Mouse (Mus musculus) urinary bladder, postnatal 36 days (tissue): ENCODE data around the gene 1110059E24Rik.
"Not testable (repeated sequence)": the region's sequence is repeated elsewhere in the genome, so short reads cannot be mapped to it uniquely, and the experiment has no call there.

Source experiments
- DNase-seq, 2 experiments: peaks; one replicate each; pipeline ENCODE4 v3.0.0; 2022; ENCODE audit warnings: low spot score in 2 of 2, mixed read lengths in 1 of 2

1110059E24Rik gene

DNA sequence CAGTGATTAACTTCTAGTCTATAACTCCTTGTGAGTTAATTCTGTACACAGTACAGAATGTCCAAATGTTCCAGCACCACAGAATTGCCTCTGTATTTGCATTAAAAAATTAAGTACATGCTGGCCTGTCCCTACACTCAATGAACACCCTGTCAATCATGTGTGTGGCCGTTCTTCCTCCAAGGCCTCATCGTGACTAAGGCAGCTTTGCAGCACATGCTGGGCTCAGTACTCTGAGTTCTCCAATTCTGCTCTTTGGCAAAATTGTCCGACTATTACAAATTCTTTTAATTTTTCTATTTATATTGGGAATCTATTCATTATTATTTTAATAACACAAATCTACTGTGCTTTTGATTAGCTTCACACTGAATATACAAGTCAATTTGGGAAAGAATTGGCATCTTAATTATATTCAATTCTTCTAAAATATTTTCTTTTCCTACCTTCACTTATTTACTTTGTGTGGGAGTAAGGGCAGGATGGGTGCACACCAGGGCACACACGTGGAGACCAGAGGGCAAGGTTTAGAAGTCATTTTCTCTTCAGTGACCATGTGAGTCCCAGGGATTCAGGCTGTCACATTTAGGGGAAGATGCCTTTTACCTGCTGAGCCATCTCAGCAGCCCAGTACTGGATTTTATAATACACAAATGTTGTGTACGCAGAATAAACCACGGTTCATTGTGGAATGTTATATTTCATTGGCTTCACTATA lies 26.3 kb downstream of the 1110059E24Rik start:
- no peak for DNase-seq

DNA sequence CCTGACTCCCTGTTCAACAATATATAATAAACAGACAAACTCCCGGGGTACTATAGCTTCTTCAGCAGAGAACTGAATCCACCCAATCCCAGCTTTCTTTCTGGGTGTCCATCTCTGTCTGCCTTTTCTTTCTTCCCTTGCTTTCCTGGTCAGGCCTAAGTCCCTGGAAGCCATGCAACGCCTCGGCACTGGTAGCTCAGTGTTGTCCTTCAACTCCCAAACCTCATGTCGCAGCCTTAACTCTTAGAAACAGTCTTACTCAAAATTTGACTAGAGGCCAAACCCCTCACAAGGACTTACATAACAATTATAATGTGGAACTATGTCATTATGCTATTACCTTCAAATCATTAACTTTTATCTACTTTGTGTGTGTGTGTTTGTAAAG lies 28.6 kb downstream of the 1110059E24Rik start:
- no peak for DNase-seq

DNA sequence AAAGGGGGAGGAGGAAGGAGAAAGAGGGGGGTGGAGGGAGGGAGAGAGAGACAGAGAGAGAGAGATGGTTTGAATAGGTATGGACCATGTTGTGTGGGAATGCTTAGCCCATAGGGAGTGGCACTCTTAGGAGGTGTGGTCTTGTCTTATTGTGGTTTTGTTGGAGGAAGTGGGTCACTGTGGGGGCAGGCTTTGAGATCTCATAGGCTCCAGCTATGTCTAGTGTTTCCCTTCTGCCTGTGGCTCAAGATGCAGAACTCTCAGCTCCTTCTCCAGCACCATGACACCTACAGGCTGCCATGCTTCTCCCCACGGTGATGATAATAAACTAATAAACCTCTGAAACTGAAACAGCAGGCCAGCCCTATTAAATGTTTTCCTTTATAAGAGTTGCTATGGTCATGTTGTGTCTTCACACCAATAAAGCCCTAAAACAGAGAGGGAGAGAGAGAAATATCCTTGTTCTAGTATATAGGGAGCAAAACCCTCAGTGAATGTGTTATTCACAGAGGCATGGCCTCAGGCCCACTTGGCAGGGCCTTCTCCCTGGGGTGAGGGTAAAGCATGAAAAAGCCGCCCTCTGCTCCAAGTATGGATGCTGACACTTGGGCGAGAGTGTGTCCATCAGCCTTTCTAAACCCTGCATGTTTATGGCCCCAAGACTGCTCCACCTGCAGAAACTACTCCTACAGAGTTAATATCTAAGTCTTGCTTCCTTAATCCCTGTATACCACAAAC lies 29.2 kb downstream of the 1110059E24Rik start:
- peak in 1 of 2 experiments; percentile 27 for DNase-seq

DNA sequence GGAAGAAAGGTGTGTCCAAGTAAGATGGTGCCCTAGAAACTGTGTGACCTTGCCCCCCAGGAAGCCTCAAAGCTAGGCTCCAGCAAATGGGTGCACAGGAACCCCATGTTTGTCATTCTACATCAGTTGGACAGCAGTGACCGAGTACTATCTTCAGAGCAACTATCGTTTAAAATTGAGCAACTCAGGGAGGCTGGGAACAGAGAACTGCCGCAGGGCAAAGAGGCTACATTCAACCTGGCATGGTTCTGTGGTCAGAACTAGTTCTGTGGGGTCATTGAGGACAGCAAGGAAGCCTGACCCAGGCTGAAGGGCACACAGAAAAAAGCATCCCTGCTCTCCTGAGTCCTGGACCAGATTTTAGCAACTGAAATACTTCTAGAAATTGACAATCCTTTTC lies 37.0 kb downstream of the 1110059E24Rik start:
- DNase-seq, result no peak

DNA sequence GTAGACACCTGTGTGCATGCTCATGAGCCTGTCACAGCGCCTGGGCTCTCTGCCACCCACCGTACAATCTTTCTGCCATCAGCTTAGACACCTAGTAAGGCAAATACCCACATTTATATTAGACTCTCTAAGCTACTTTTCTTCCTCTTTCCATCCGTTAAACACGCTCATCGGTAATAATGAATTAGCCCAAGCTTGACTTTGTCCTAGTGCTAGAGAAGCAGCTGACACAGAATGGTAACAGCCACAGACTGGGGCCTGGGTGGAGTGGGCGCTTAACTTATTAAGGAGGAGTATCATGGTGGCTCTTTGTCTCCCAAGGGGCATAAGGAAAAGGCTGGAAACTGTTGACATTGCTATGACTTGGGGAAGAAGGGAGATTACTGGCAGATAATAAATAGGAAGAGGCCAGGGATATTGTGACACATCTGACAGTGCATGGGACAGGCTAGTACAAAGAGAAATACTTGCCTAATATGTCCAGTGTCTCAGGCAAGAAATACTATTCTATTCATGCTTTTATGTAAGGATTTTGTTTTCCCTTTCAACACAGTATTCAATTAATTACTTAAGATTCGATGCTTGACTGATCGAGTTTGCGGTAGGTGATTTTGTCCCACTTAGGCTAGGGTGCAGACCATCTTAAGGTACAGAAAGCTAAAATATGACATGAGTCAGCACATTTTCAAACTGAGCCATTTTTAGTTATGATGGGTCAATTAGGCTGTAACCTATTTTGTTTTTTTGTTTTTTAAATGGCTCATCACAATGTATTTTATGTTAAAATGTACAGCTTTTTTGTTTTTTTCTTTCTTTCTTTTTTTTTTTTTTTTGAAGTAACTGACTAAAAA lies 40.8 kb downstream of the 1110059E24Rik start:
- no peak for DNase-seq

DNA sequence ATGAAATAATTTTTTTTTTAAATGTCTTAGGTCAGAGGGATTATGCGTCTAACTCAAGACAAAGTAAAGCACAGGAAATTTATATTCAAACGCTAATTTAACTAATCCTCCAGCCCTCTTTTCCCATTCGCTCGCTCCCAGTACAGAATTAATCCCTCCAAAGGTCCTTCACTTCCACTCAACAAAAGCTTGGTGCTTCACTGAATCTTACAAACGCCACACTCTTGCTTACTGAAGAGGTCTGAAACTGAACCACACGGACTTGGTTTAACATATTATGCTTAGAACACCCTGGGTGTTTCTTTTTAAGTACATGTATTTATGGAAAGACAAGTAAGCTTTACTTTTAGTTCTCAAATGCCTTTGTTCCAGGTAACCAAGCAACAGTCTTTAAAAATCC lies 41.5 kb downstream of the 1110059E24Rik start:
- DNase-seq, result no peak

DNA sequence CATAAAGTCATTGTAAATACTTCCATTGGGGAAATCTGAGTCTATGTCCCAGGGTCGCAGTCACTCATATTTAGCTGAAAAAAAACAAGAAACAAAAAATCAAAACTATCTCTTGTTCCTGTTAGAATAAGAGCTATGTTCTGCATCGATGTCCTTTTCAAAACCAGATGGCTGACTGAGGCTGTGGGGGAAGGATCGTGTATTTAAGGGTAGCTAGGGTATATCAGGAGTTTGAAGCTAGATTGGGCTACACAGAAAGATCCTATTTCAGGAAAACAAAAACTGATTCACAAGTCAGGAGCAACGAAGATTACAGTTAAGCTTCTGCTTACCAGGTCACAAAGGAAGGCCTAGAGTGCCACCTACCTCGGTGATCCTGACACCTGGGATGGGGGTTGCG lies 42.5 kb downstream of the 1110059E24Rik start:
- DNase-seq, result no peak

DNA sequence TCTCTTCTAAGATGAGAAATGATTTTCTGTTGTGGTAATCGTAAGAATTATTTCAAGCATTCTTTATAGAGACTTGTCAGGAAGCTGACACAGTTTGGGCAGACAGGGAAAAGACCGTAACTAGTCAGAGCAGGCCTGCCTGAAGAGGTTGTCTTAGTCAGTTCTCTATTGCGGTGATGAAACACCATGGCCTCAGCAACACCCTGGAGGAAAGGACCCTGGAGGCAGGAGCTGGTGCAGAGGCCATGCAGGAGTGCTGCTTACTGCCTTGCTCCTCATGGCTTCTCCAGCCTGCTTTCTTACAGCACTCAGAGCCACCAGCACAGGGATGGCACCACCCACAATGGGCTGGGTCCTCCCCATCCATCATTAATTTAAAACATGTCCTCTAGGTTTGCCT lies 47.5 kb downstream of the 1110059E24Rik start:
- no peak for DNase-seq

DNA sequence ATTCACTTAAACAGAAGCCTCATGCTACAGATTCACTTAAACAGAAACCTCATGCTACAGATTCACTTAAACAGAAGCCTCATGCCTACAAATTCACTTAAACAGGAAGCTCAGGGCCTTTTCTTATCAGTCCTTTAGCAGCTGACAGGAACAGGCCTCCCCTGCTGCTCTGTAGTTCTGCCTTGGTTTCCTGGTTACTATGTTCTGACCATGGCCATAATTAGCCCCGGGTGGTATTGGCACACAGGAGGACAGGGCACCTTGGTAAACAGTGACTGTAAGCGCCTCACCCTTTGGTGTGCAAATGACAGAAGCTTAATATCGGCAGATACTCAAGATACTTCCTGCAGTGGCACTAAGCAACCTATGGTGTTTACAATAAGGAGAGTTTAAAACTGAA lies 48.9 kb downstream of the 1110059E24Rik start:
- DNase-seq, result no peak

DNA sequence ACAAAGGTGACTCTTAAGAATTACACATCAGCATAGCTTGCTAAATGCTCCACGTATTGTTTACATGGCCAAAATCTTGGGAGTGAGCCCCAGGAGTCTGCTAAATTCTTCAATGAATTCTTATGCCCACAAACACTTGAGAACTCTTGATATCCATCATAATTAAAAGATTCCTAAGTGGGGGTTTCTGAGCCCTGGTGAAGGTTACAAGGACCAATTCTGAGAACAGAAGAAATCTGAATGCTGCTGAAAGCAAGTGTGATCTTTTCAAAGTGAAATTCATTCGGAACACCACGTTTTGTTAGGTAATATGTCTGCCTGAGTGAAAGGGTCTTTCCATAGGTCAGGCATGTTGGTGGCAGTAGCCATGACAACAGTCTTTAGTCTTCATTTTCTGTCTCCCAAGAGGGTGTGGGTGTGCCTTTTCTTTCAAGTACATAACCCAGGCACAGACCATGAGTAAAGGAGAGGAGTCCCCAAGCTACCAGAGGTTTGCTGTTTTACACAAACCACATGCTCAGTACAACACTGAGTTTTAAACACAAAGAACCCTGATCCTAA lies 51.2 kb downstream of the 1110059E24Rik start:
- DNase-seq, result no peak

DNA sequence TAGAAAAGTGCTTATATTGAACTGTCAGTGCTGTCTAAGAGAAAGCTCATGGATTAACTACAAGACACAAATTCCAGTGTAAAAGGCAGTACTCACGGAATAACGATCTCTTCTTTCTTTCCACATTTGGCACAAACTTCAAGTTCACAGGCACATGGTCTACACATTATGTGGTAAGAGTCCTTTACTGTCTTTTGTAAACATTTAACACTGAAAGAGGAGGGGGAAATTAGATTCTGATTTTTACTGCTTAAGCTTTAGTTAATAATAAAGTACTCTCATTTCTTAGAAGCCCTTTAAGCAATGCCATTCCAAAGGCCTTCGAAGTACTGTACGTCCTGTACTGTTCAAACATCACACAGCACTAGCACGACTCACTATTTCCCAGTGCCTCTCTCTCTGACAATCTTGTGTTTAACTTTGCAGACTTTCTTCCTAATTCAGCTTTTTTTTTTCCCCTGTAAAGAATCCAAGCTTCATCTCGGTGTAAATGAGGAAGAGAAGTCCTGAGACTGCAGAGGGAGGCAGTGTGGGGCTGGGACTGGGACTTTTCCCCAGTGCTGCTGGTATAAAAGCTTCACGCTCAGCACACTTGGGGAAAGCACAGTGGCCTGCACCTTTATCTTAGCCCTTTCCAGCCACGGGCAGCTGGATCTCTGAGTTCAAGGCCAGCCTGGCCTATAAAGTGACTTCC lies 54.0 kb downstream of the 1110059E24Rik start:
- DNase-seq, result no peak

DNA sequence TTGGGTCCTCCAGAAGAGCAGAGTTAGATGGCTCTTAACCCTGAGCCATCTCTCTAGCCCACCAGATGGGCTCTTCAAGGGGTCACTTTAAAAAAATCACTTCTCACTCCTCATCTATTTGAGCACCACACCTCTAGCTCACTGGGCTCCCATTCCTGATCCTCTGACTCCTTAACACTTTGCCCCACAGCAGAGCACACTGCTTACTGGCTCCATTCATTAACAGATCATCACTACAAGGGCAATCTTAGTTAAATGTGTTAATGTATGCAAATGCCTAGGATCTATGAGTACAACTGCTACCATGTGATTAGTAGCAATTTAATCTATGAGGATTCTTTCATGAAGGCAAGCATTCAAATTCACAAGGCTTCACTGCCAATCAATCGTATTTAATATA lies 58.1 kb downstream of the 1110059E24Rik start:
- DNase-seq, result no peak

DNA sequence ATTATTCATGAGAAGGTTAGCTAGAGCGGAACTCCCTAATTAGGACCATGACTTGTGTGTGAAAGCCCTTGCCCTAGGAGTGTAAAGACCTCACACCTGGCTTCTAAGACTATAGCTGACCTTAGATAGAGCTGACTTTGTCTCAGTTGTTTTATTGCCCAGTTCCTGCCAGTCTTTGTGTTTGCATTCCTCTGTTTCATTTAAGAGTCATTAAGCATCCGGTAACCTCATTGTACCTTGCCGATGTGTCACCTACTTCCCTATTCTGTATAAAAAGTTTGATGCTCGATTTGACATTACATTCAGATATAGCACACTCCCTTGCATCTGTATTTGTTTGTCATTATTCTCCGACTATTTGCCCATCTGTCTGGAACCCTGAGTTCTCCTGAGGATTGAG lies 60.6 kb downstream of the 1110059E24Rik start:
- DNase-seq, result not testable (repeated sequence)

DNA sequence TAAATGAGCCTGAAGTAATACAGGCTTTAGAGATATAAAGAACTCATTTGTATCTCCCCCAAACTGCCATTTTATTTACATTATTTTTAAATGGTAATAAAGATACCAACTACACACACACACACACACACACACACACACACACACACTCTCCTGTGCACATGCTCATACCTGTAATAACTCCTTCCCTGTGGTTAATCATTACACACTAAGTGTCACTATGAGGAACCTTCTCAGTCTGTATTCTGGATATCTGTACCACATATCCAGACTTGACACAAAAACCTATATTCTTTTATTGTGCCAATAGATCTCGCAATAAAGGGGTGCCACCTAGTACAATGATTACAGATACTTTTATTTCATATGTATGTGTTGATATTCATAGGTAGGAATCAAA lies 62.9 kb downstream of the 1110059E24Rik start:
- DNase-seq, result no peak

DNA sequence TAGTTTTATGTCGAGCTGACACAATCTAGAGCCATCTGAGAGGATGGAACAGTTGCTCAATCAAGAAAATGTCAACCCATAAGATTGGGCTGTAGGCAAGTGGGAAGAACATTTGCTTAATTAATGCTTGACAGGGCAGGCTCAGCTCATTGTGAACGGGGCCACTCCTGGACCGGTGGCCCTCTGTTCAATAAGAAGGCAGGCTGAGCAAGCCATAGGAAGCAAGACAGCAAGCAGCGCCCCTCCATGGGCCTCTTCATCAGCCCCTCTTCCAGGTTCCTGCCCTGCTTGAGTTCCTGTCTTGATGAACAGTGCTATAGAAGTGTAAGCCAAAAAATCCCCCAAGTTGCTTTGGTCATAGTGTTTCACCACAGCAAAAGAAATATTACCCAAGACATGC lies 65.2 kb downstream of the 1110059E24Rik start:
- DNase-seq, result no peak

DNA sequence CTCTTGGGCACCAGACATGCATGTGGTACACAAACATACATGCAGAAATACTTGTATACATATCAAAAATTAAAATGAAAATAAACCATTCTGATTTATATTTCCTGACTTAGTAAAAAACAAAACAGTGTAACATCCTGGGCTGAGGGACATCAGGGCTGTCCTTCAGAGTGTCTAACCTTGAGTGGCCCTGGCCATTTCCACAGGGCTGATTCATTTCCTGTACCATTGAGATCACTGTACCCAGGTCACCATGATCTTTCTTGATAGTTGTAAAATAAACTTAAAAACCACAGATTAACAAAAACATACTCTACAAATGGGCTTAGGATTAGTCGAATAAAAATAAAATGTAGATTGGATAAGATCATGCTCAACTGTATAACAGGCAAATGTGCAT lies 66.2 kb downstream of the 1110059E24Rik start:
- DNase-seq, result no peak

DNA sequence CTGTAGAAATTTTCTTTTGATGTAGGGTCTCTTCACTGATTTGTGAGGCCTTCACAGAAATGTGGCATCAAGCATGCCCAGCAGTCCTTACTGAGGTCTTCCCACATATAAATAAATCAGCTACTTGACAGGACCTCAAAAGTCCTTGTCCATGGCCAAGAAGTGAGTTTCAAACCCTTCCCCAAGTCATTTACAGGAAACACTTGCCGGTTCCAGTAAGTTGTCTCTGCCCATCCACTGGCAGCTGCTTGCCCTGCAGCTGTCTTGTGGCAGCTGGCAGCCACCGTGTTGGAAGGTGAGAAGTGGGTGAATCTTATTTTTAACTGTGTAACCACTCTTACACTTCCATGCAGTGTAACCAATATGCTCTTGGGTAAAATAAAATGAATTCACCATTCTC lies 66.9 kb downstream of the 1110059E24Rik start:
- no peak for DNase-seq

DNA sequence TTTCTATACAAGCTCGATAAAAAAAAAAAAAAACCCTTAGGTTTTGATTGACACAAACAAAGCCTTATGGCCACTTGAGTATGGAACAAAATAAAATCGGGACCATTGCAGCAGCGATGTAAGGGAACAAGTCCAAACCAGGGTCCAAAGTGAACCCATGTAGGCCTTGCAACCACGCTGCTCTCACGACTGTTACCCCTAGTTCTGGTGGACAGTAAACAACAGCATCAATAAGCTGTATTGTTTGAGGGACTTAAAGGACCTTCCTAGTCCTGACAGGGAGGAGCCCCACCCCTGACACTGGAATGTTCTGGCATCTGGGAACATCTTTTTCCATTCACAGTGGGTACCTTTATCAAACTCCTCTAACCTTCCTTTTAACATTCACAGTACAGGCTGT lies 68.8 kb downstream of the 1110059E24Rik start:
- DNase-seq, result no peak

DNA sequence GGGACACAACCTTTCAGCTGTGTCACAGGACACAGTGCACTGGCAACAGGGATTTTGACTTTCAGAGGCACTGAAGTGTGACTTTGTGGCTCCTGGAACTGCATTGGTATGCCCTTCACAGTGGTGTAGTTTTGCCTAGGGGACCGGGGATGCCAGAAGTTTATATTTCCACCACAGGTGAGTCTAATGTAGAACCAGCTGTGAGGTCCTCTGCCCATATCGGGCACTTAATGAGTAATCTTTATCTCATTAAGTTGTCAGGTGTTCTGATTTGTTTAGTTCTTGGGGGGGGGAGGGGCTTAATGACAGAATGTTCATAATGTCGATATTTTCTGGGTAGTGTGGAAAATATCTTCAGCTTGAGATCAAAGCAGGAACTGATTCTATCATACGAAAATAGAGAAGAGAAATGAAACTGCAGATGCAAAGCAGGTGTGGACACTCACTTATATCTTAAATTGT lies 69.2 kb downstream of the 1110059E24Rik start:
- DNase-seq, result no peak

DNA sequence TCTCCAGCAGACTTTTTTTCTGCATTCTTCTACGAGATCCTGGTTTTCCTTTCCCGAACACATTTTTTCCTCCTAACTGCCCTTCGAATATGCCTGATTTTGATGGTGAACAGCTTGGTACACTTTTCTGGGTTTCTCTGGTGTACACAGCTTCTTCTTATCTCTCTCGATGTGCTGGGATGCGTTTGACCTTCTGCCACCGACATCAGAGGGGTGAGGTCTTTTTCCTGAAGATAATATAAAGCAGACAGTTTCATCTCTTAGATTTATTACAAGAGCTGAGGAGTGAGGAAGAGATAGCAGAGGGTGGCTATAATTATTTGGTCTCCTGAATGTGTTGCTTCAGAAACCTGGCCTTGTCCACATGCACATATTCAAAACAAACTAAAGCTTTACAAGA lies 71.4 kb downstream of the 1110059E24Rik start:
- DNase-seq, result no peak

DNA sequence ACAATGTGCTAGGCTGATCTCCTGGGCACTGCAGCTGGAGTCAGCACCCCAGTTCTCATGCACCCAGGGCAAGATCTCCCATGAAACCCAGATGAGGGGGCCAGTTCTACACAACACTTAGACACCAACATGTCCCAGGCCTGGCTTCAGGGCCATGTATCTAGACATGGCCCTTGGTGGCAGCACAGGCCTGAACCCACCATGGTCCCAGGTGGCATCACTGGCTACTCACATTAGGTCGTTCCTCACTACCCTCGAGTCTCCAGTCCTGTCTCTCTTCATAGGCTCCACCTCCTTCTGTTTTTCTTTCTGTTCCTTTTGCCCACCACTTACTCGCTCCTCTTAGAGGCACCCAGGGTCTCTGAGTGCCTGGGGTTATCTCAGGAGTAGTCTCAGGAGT lies 72.9 kb downstream of the 1110059E24Rik start:
- DNase-seq, result no peak
